ENCODE assay signal across 1 mouse cellular context in genomic region chr5:137706913-137707633, GRCm38 (mm10).
TF ChIP-seq lines count a peak whose summit lies in the region.

No protein-coding gene starts in this region.

TF ChIP-seq in MEL, 35 proteins besides CTCF, POLR2A, EP300 and RAD21:
- TF ChIP-seq ZNF384 (IDR thresholded peaks at IDR 0.05; ENCODE audit: low read depth, low read length) (no peak), ETS1 (IDR thresholded peaks at IDR 0.05; ENCODE audit: low read depth, low read length) (peak; percentile 85), UBTF (IDR thresholded peaks at IDR 0.05; ENCODE audit: borderline replicate concordance, insufficient read depth, low read depth, low read length) (no peak), CHD1 (IDR thresholded peaks at IDR 0.05; ENCODE audit: low read depth, low read length) (peak; percentile 60; the same call in 1 of the 2 replicates), TCF12 (IDR thresholded peaks at IDR 0.05; ENCODE audit: low read depth, low read length) (peak; percentile 33; the same call in 1 of the 2 replicates), SIN3A (IDR thresholded peaks at IDR 0.05; ENCODE audit: low read length) (peak; percentile 84), MAX (IDR thresholded peaks at IDR 0.05; ENCODE audit: low read length) (peak; percentile 52; the same call in 1 of the 2 replicates), RCOR1 (IDR thresholded peaks at IDR 0.05; ENCODE audit: low read depth, low read length) (no peak), ZC3H11A (IDR thresholded peaks at IDR 0.05; ENCODE audit: low read depth, low read length) (no peak), CHD2 (IDR thresholded peaks at IDR 0.05; ENCODE audit: low read length) (no peak), POLR2AphosphoS5 (IDR thresholded peaks at IDR 0.05; ENCODE audit: borderline replicate concordance, low read depth, low read length) (no peak), USF1 (IDR thresholded peaks at IDR 0.05; ENCODE audit: low read depth, low read length) (no peak), NELFE (IDR thresholded peaks at IDR 0.05; ENCODE audit: low read depth, low read length) (peak; percentile 30; the same call in 1 of the 2 replicates), MYC (IDR thresholded peaks at IDR 0.05; ENCODE audit: low read depth, low read length) (0 out of 2 replicates have a peak, but pooled peaks have one; percentile 44), ZKSCAN1 (IDR thresholded peaks at IDR 0.05; ENCODE audit: low read depth, low read length) (no peak), TBP (IDR thresholded peaks at IDR 0.05; ENCODE audit: low read depth, low read length) (0 out of 2 replicates have a peak, but pooled peaks have one; percentile 16), KAT2A (conservative IDR thresholded peaks at IDR 0.05; ENCODE audit: low read depth, low read length) (no peak), MXI1 (IDR thresholded peaks at IDR 0.05; ENCODE audit: low read depth, low read length) (peak; percentile 74), GABPA (IDR thresholded peaks at IDR 0.05; ENCODE audit: low read depth, low read length) (no peak), USF2 (IDR thresholded peaks at IDR 0.05; ENCODE audit: borderline replicate concordance in 1 of 2, insufficient read depth in 1 of 2, low read depth in 1 of 2, low read length in 2 of 2) (no peak), MYB (IDR thresholded peaks at IDR 0.05; ENCODE audit: low read depth, low read length) (no peak), HCFC1 (IDR thresholded peaks at IDR 0.05; ENCODE audit: low read depth, low read length) (peak; percentile 66; the same call in 1 of the 2 replicates), MEF2A (IDR thresholded peaks at IDR 0.05; ENCODE audit: extremely low read depth, insufficient replicate concordance, low read depth, low read length, poor library complexity, severe bottlenecking) (no peak), GATA1 (IDR thresholded peaks at IDR 0.05; ENCODE audit: low read depth, low read length) (peak; percentile 57; the same call in 1 of the 2 replicates), E2F4 (IDR thresholded peaks at IDR 0.05; ENCODE audit: borderline replicate concordance, low read depth, low read length) (no peak), ELF1 (IDR thresholded peaks at IDR 0.05; ENCODE audit: low read depth, low read length) (no peak), JUND (IDR thresholded peaks at IDR 0.05; ENCODE audit: low read depth, low read length) (no peak), ZMIZ1 (IDR thresholded peaks at IDR 0.05; ENCODE audit: low read depth, low read length) (no peak), TAL1 (IDR thresholded peaks at IDR 0.05; ENCODE audit: low read length) (no peak), MAZ (IDR thresholded peaks at IDR 0.05; ENCODE audit: low read depth, low read length) (no peak), POLR2AphosphoS2 (IDR thresholded peaks at IDR 0.05; ENCODE audit: low read length) (no peak), MAFK (IDR thresholded peaks at IDR 0.05; ENCODE audit: borderline replicate concordance, low read depth, low read length) (no peak), BHLHE40 (IDR thresholded peaks at IDR 0.05; ENCODE audit: borderline replicate concordance, low read depth, low read length) (no peak), SMC3 (IDR thresholded peaks at IDR 0.05; ENCODE audit: low read depth, low read length) (no peak), NRF1 (IDR thresholded peaks at IDR 0.05; ENCODE audit: insufficient read depth, low read depth, low read length, poor library complexity, severe bottlenecking) (no peak)
